Comparison of ENCODE assay signal across 15 mouse cellular contexts in the genomic region with DNA sequence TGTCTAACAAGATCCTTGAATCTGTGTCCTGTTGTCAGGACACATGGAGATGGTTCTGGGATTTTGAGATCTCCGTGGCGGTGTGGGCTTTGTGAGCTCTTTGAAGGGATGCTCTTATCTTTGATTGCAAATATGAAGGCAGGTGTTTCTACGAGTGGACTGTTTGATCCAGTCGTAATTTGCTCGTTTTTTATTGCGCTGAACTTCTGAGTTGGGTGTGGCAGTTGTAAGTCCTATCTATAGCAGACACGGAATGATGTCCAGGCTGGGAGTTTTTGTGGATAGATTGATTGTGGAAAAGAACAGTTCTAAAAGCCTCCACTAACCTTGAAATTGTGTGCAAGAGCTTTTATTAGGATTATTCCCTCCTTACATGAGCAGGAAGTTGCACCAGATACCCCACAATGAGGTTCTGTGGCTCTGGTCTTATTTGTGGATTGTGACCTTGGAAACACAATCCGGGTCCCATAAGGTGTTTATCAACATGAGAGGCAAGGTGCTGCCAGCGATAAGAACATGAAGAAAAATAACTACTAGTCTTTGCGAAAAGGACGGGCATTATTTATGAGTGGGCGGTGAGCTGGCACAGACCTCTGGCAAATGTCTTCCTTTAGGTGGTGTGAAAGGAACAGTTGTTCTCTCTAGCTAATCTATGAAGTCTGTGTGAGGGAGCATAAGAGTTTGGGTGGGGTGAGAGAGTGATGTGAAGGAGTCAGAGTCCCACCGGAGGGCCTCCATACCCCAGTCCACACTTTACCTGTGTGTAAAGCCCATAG.
DNase-seq lines count a peak whose midpoint lies in the region; ATAC-seq and TF ChIP-seq lines count a peak whose summit lies in the region.
"Had no signal": no experiment of that assay in that cellular context is flagged by ENCODE, and none has a peak within 500 bp of the region (broad histone marks: within the 10 kb centered on the region; RNA-seq: fewer than 3 reads in every experiment).

No protein-coding gene starts in this region.

- no peak overlapping the region for H3K9ac ChIP-seq in intestine, embryonic 15.5 days
- no peak overlapping the region for H3K9ac ChIP-seq in lung, postnatal 0 days (replicated peaks; ENCODE audit: low read depth)
- H3K9ac ChIP-seq: stomach, embryonic 15.5 days had no signal

- no peaks in the 10 kb centered on the region for H3K9me3 ChIP-seq in intestine, embryonic 15.5 days
- no peaks in the 10 kb centered on the region for H3K9me3 ChIP-seq in lung, postnatal 0 days (ENCODE audit: low read length)
- H3K9me3 ChIP-seq: hindbrain, embryonic 10.5 days; stomach, embryonic 15.5 days had no signal

- H3K4me2 ChIP-seq in intestine, embryonic 15.5 days (replicated peaks): no peak overlapping the region
- H3K4me2 ChIP-seq in lung, postnatal 0 days (replicated peaks; ENCODE audit: low read depth, low read length): no peak overlapping the region
- H3K4me2 ChIP-seq: stomach, embryonic 15.5 days had no signal

- 56% methylated on average over 13 of the region's 13 CpGs for WGBS in intestine, embryonic 15.5 days
- WGBS in olfactory bulb, adult 2 months: 65% methylated on average over 13 of the region's 13 CpGs
- WGBS in lung, postnatal 0 days: 75% methylated on average over 13 of the region's 13 CpGs

- DNase-seq in left cerebral cortex, adult 2 months (ENCODE audit: extremely low spot score in 1 of 2, low spot score in 2 of 2): no peak
- DNase-seq in left cerebral cortex, postnatal 14 days (ENCODE audit: low spot score in 2 of 2): no peak
- DNase-seq in c-Kit-positive CD71-positive TER-119-positive erythroid progenitor cells, embryonic 14.5 days (ENCODE audit: low spot score): peak; percentile 58
- no peak for DNase-seq in adrenal gland, postnatal 10 days
- DNase-seq in lung, postnatal 0 days (ENCODE audit: low spot score): no peak
- DNase-seq: cerebellum, adult 2 months; gastrocnemius, postnatal 14 days; lung, postnatal 10 days; thymus, adult 2 months had no signal

- H3K4me3 ChIP-seq in left cerebral cortex, adult 2 months: no peak overlapping the region
- H3K4me3 ChIP-seq in intestine, embryonic 15.5 days (replicated peaks): no peak overlapping the region
- no peak overlapping the region for H3K4me3 ChIP-seq in olfactory bulb, adult 2 months (ENCODE audit: insufficient read depth, low read depth, low read length)
- no peak overlapping the region for H3K4me3 ChIP-seq in lung, postnatal 0 days (ENCODE audit: low read depth, low read length)
- H3K4me3 ChIP-seq: hindbrain, embryonic 10.5 days; megakaryocyte, embryonic 14.5 days; stomach, embryonic 15.5 days had no signal

- no peak for TF ChIP-seq CTCF in left cerebral cortex, adult 2 months (IDR thresholded peaks at IDR 0.05)
- no peak for TF ChIP-seq CTCF in olfactory bulb, adult 2 months (IDR thresholded peaks at IDR 0.05; ENCODE audit: insufficient read depth, low read depth, low read length)
- TF ChIP-seq CTCF in lung, postnatal 0 days (IDR thresholded peaks at IDR 0.05): no peak

- peak; percentile 62 for ATAC-seq in intestine, embryonic 15.5 days
- no peak for ATAC-seq in lung, postnatal 0 days

- TF ChIP-seq POLR2A in olfactory bulb, adult 2 months (IDR thresholded peaks at IDR 0.05; ENCODE audit: insufficient read depth, low read depth, low read length): no peak

- H3K4me1 ChIP-seq in intestine, embryonic 15.5 days (replicated peaks): peaks cover 42% of the 10 kb centered on the region
- H3K4me1 ChIP-seq in olfactory bulb, adult 2 months (ENCODE audit: control insufficient read depth, insufficient read depth, low read length): peaks cover 42% of the 10 kb centered on the region
- peaks cover 11% of the 10 kb centered on the region for H3K4me1 ChIP-seq in lung, postnatal 0 days (ENCODE audit: insufficient read depth, low read depth, low read length)
- H3K4me1 ChIP-seq: megakaryocyte, embryonic 14.5 days had no signal

- intact Hi-C loops in left cerebral cortex, adult 2 months (cut with DNase I): no loop called here
- intact Hi-C loops in left cerebral cortex, postnatal 14 days (cut with DNase I): no loop called here

- peak overlapping the region; percentile 30; the same call in 1 of the 2 replicates for H3K27ac ChIP-seq in left cerebral cortex, adult 2 months
- peak overlapping the region; percentile 46 for H3K27ac ChIP-seq in intestine, embryonic 15.5 days
- H3K27ac ChIP-seq in olfactory bulb, adult 2 months (ENCODE audit: insufficient read depth, low read depth, low read length): peak overlapping the region; percentile 56
- H3K27ac ChIP-seq in lung, postnatal 0 days (ENCODE audit: low read length): no peak overlapping the region
- H3K27ac ChIP-seq: hindbrain, embryonic 10.5 days; stomach, embryonic 15.5 days had no signal

- no peaks in the 10 kb centered on the region for H3K27me3 ChIP-seq in intestine, embryonic 15.5 days (replicated peaks)
- H3K27me3 ChIP-seq in lung, postnatal 0 days (replicated peaks; ENCODE audit: insufficient read depth, low read length): no peaks in the 10 kb centered on the region
- H3K27me3 ChIP-seq: stomach, embryonic 15.5 days had no signal

- no peak for TF ChIP-seq EP300 in lung, postnatal 0 days (IDR thresholded peaks at IDR 0.05)

- 0 out of 2 replicates have a peak, but pooled peaks cover 4% of the 10 kb centered on the region for H3K36me3 ChIP-seq in intestine, embryonic 15.5 days
- H3K36me3 ChIP-seq in lung, postnatal 0 days (ENCODE audit: insufficient read depth, low read length): no peaks in the 10 kb centered on the region
- H3K36me3 ChIP-seq: G1E had no signal
